Mouse (Mus musculus): ENCODE results near the gene Inpp4b. TPM values are rescaled to one million over a fixed set of nuclear protein-coding genes. Genes with fewer than 3 reads are reported as not detected.

The Inpp4b gene
- polyA plus RNA-seq, 1 experiment from 2014 or later = 6.0 TPM

DNA sequence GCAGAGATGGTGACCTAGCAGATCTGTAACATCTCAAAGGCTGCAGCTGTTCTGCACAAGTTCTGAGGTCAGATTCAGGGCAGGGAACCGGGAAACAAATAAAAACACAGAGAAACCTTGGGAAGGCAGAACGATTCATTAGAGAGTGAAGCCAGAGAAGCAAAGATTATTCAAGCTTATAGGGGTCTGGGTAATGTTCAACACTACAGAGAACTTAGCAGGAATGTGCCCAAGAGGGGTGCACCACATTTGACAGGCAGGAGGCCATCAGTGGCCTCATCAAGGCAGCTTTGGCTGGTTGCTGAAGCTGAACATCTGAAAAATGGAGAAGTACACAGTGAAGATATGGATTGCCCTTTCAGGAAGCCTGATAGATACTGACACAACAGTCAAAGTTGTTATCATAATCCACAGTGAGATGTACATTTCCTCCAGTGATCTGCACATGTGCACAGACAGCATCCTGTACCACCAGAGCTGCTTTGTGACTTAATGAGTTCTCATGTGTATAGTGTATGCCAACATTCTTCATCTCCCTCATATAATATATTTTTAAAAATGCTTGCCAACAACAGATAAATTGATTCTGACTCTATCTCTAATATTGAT, 148.8 kb downstream of the Inpp4b start:
- Histone ChIP-seq H3K27ac (ENCODE audit: low read length) (no peak overlapping the region), H3K27me3 (replicated peaks; ENCODE audit: control insufficient read depth, insufficient read depth, low read length) (no peaks in the 10 kb centered on the region), H3K4me3 (ENCODE audit: low read length) (no peak overlapping the region), H3K36me3 (ENCODE audit: control insufficient read depth, insufficient read depth, low read length) (no peaks in the 10 kb centered on the region), H3K4me1 (ENCODE audit: control insufficient read depth, insufficient read depth, low read length) (no peaks in the 10 kb centered on the region), H3K4me2 (ENCODE audit: low read depth, low read length) (no peak overlapping the region), H3K9ac (ENCODE audit: low read depth, low read length) (no peak overlapping the region), H3K9me3 (ENCODE audit: control insufficient read depth, low read length) (no peaks in the 10 kb centered on the region)
- no peak for ATAC-seq
- 46% methylated on average over 2 of the region's 2 CpGs for WGBS

DNA sequence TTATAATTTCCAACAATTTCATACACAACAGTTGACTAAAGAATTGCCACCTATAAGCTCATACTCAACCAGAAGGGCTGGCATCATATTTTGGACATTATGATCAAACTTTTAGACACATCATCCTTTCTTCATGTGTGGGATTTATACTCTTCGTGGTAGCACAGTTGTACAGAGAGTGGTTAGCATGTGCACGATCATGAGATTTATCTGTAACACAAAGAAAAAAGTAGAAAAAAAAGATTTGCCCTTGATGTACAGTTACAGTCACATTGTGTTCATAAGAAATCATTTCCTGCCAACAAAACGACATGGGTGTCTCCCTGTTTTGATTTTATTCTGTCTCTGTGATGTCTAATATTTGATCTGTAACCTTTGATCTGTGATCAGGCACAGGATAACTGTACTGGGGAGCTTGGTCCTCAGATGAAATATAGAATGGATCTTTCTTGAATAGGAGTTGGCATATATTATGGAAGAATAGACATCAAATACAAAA, 149.4 kb downstream of the Inpp4b start:
- Histone ChIP-seq H3K4me3 (ENCODE audit: low read length) (no peak overlapping the region), H3K9ac (ENCODE audit: low read depth, low read length) (no peak overlapping the region), H3K36me3 (ENCODE audit: control insufficient read depth, insufficient read depth, low read length) (no peaks in the 10 kb centered on the region), H3K9me3 (ENCODE audit: control insufficient read depth, low read length) (no peaks in the 10 kb centered on the region), H3K27me3 (replicated peaks; ENCODE audit: control insufficient read depth, insufficient read depth, low read length) (no peaks in the 10 kb centered on the region), H3K4me2 (ENCODE audit: low read depth, low read length) (no peak overlapping the region), H3K4me1 (ENCODE audit: control insufficient read depth, insufficient read depth, low read length) (no peaks in the 10 kb centered on the region), H3K27ac (ENCODE audit: low read length) (no peak overlapping the region)
- 80% methylated on average over 3 of the region's 3 CpGs for WGBS
- no peak for ATAC-seq

DNA sequence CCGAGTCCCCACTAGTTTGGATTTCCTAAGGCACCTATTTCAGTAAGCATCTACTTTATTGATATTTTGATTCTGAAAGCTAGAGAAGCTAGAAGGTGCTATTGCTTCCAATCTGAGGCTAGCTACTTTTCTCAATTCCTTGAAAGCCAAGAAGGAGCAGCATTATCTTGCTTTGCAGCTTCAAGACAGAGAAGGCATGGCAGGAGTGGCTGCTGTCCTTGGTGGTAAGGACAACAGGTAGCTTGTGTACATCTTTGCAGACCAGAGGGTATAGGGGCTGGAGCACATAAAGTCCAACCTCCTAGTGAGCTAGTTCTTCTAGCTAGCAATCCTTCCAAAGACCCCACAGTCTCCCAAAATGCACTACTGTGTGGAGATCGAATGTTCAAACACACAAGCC, 152.5 kb downstream of the Inpp4b start:
- Histone ChIP-seq H3K36me3 (ENCODE audit: control insufficient read depth, insufficient read depth, low read length) (no peaks in the 10 kb centered on the region), H3K9ac (ENCODE audit: low read depth, low read length) (no peak overlapping the region), H3K4me2 (ENCODE audit: low read depth, low read length) (no peak overlapping the region), H3K27ac (ENCODE audit: low read length) (no peak overlapping the region), H3K27me3 (replicated peaks; ENCODE audit: control insufficient read depth, insufficient read depth, low read length) (no peaks in the 10 kb centered on the region), H3K4me1 (ENCODE audit: control insufficient read depth, insufficient read depth, low read length) (no peaks in the 10 kb centered on the region), H3K9me3 (ENCODE audit: control insufficient read depth, low read length) (no peaks in the 10 kb centered on the region), H3K4me3 (ENCODE audit: low read length) (no peak overlapping the region)
- WGBS = 90% methylated on average over 2 of the region's 2 CpGs
- no peak for ATAC-seq

DNA sequence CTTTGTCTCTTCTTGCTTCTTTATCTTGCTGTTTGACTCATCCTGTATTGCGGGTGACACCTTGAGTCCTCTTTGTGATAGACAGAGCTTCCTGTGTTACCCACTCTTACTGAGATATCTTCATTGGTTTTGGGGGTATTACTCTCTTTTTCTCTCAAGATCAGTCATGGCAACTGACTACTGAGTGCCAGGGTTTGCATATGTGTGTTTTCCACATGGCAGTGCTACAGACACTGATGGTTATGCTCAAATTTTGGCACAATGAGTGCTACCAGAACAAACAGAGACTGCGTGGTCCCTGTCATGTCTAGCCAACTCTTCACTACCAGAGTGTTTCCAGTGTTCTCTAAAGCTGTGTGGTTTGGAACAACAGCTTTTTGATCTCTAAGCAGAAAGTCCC, 155.3 kb downstream of the Inpp4b start:
- no peak overlapping the region for H3K4me2 ChIP-seq (ENCODE audit: low read depth, low read length)

DNA sequence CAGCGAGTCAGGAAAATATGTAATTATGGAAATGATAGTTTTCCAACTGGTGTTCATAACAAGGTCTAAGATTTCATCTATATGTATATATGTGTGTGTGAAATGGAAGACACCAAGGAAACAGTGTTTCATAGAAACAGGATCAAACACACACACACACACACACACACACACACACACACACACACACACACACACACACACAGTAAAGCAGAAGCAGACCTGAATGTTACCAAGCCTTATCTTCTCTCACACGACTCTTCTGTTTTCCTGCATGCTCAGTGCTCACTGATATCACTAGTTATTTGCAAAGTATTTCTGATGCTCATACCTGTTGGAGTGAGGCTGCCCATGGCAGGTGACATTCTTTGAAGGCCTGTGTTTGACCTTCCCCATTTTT, 159.9 kb downstream of the Inpp4b start:
- H3K9me3 ChIP-seq (ENCODE audit: control insufficient read depth, low read length) = no peaks in the 10 kb centered on the region
- 69% methylated on average over 2 of the region's 2 CpGs for WGBS

More for the DNA sequence above, 155.3 kb downstream of the Inpp4b start:
- Histone ChIP-seq H3K4me1 (ENCODE audit: control insufficient read depth, insufficient read depth, low read length) (no peaks in the 10 kb centered on the region), H3K36me3 (ENCODE audit: control insufficient read depth, insufficient read depth, low read length) (no peaks in the 10 kb centered on the region), H3K9me3 (ENCODE audit: control insufficient read depth, low read length) (no peaks in the 10 kb centered on the region), H3K9ac (ENCODE audit: low read depth, low read length) (no peak overlapping the region), H3K27me3 (replicated peaks; ENCODE audit: control insufficient read depth, insufficient read depth, low read length) (no peaks in the 10 kb centered on the region), H3K27ac (ENCODE audit: low read length) (no peak overlapping the region), H3K4me3 (ENCODE audit: low read length) (no peak overlapping the region)
- WGBS = 87% methylated on average over 2 of the region's 2 CpGs
- no peak for ATAC-seq

DNA sequence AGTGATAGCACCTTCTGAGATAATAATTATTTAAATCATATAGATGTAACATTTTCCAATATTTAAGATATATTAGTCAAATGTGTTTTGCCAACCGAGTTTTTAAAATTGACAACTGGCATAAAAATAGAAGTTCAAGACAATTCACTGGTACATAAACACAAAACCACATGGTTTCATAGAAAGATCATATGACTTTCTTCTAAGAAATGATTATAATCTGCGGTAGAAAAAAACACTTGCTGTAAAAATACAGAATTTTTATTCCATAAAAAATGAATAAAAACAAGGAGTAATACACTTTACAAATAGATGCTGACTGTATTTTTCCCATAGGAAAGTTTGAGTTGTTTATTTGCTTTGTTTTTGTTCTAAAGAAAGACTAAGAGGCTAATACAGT, 160.6 kb downstream of the Inpp4b start:
- Histone ChIP-seq H3K9ac (ENCODE audit: low read depth, low read length) (no peak overlapping the region), H3K36me3 (ENCODE audit: control insufficient read depth, insufficient read depth, low read length) (no peaks in the 10 kb centered on the region), H3K27ac (ENCODE audit: low read length) (no peak overlapping the region), H3K9me3 (ENCODE audit: control insufficient read depth, low read length) (no peaks in the 10 kb centered on the region), H3K4me1 (ENCODE audit: control insufficient read depth, insufficient read depth, low read length) (no peaks in the 10 kb centered on the region), H3K4me2 (ENCODE audit: low read depth, low read length) (no peak overlapping the region), H3K4me3 (ENCODE audit: low read length) (no peak overlapping the region), H3K27me3 (replicated peaks; ENCODE audit: control insufficient read depth, insufficient read depth, low read length) (no peaks in the 10 kb centered on the region)
- WGBS = 88% methylated on average over 2 of the region's 2 CpGs
- no peak for ATAC-seq

More for the DNA sequence above, 159.9 kb downstream of the Inpp4b start:
- ATAC-seq = no peak
- H3K27me3 ChIP-seq (replicated peaks; ENCODE audit: control insufficient read depth, insufficient read depth, low read length) = no peaks in the 10 kb centered on the region
- H3K9ac ChIP-seq (ENCODE audit: low read depth, low read length) = no peak overlapping the region
- no peak overlapping the region for H3K4me3 ChIP-seq (ENCODE audit: low read length)
- H3K27ac ChIP-seq (ENCODE audit: low read length) = no peak overlapping the region
- no peaks in the 10 kb centered on the region for H3K36me3 ChIP-seq (ENCODE audit: control insufficient read depth, insufficient read depth, low read length)
- no peaks in the 10 kb centered on the region for H3K4me1 ChIP-seq (ENCODE audit: control insufficient read depth, insufficient read depth, low read length)
- no peak overlapping the region for H3K4me2 ChIP-seq (ENCODE audit: low read depth, low read length)

DNA sequence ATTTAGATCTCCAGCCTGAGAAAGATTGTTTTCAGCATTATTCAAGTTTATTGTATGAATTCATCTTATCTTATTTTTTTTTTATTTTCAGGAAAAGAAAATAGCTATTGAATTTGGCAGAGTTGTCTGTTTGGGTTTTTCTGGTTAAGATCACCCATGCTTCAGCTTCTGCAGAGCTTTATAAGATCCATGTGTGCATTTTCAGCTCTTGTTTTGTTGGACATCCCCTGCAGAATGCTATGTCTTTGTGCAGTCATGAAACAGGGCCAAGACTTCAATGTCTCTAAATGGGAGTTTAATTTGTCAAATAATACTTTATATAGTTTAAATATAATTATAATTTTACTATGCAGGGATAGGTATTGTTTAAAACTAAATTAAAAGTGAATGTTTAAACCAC, 170.5 kb downstream of the Inpp4b start:
- H3K4me2 ChIP-seq (ENCODE audit: low read depth, low read length) = no peak overlapping the region
- no peaks in the 10 kb centered on the region for H3K27me3 ChIP-seq (replicated peaks; ENCODE audit: control insufficient read depth, insufficient read depth, low read length)
- H3K36me3 ChIP-seq (ENCODE audit: control insufficient read depth, insufficient read depth, low read length) = no peaks in the 10 kb centered on the region
- H3K9me3 ChIP-seq (ENCODE audit: control insufficient read depth, low read length) = no peaks in the 10 kb centered on the region
- no peak overlapping the region for H3K27ac ChIP-seq (ENCODE audit: low read length)
- H3K4me3 ChIP-seq (ENCODE audit: low read length) = no peak overlapping the region
- H3K9ac ChIP-seq (ENCODE audit: low read depth, low read length) = no peak overlapping the region
- no peak for ATAC-seq
- H3K4me1 ChIP-seq (ENCODE audit: control insufficient read depth, insufficient read depth, low read length) = no peaks in the 10 kb centered on the region

DNA sequence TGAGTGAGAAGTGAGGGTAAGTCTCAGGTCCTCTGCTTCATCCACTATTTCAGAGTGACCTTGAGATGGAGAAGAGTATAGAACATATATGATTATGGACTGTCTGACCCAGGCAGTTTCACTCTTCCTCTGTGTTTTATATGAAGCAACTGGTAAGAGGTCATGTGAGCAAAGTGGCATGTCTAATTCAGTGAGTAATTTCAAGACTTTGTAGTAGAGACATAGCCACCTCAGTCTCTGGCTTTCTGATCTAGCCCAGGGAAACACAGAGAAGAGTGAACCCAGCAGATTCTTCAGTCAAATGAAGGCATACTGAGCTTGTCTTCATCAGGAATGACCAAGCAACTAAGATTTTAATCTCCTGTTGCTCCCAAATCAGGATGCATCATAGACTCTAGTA, 172.1 kb downstream of the Inpp4b start:
- no peaks in the 10 kb centered on the region for H3K9me3 ChIP-seq (ENCODE audit: control insufficient read depth, low read length)
- H3K4me3 ChIP-seq (ENCODE audit: low read length) = no peak overlapping the region
- no peaks in the 10 kb centered on the region for H3K27me3 ChIP-seq (replicated peaks; ENCODE audit: control insufficient read depth, insufficient read depth, low read length)
- no peak overlapping the region for H3K9ac ChIP-seq (ENCODE audit: low read depth, low read length)
- H3K27ac ChIP-seq (ENCODE audit: low read length) = no peak overlapping the region
- H3K36me3 ChIP-seq (ENCODE audit: control insufficient read depth, insufficient read depth, low read length) = no peaks in the 10 kb centered on the region
- no peak overlapping the region for H3K4me2 ChIP-seq (ENCODE audit: low read depth, low read length)
- ATAC-seq = no peak
- no peaks in the 10 kb centered on the region for H3K4me1 ChIP-seq (ENCODE audit: control insufficient read depth, insufficient read depth, low read length)

DNA sequence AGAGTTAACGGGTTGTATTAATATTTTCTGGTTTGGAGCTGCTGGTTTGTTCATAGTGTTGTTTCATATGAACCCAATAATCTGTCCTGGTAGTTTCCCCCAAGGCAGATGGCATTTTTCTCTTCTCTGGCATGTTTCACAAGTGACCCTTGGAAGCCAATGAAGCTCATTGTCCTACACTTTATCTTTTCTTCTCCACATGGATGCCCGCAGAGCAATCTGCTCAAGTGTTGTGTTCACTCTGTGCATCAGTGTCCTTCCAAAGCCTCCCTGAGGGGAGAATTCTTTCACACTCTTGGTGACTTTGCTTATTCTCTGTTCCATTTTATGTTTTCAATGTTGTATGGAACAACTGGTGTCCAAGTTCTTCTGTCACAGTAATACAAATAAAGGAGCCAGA, 179.7 kb downstream of the Inpp4b start:
- 87% methylated on average over 2 of the region's 2 CpGs for WGBS
- H3K27ac ChIP-seq (ENCODE audit: low read length) = no peak overlapping the region
- no peaks in the 10 kb centered on the region for H3K36me3 ChIP-seq (ENCODE audit: control insufficient read depth, insufficient read depth, low read length)

DNA sequence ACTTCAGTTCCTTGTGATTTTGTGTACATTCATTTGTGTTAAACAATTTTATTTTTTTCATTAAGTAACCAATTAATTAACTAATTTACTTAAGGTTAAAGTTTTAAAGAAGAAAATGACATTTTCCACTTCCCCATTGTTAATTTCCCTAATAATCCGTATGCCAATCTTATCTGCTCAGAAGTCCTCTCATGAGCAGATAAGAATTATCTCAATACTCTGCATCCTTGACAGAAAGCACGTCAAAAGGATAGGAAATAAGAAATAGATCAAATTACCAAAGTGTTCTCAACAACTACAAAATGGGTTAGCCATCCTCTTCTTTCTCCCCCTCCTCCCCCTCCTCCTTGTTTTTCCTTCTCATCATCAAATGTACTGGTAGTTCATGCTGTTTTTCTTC, 182.2 kb downstream of the Inpp4b start:
- Histone ChIP-seq H3K4me2 (ENCODE audit: low read depth, low read length) (no peak overlapping the region), H3K4me3 (ENCODE audit: low read length) (no peak overlapping the region), H3K4me1 (ENCODE audit: control insufficient read depth, insufficient read depth, low read length) (no peaks in the 10 kb centered on the region), H3K9ac (ENCODE audit: low read depth, low read length) (no peak overlapping the region), H3K27me3 (replicated peaks; ENCODE audit: control insufficient read depth, insufficient read depth, low read length) (no peaks in the 10 kb centered on the region), H3K36me3 (ENCODE audit: control insufficient read depth, insufficient read depth, low read length) (no peaks in the 10 kb centered on the region), H3K27ac (ENCODE audit: low read length) (no peak overlapping the region), H3K9me3 (ENCODE audit: control insufficient read depth, low read length) (no peaks in the 10 kb centered on the region)
- 42% methylated on average over 2 of the region's 2 CpGs for WGBS
- no peak for ATAC-seq

More for the DNA sequence above, 179.7 kb downstream of the Inpp4b start:
- Histone ChIP-seq H3K9me3 (ENCODE audit: control insufficient read depth, low read length) (no peaks in the 10 kb centered on the region), H3K4me3 (ENCODE audit: low read length) (no peak overlapping the region), H3K4me1 (ENCODE audit: control insufficient read depth, insufficient read depth, low read length) (no peaks in the 10 kb centered on the region), H3K27me3 (replicated peaks; ENCODE audit: control insufficient read depth, insufficient read depth, low read length) (no peaks in the 10 kb centered on the region), H3K9ac (ENCODE audit: low read depth, low read length) (no peak overlapping the region), H3K4me2 (ENCODE audit: low read depth, low read length) (no peak overlapping the region)
- no peak for ATAC-seq
